Mouse (Mus musculus) midbrain, postnatal 0 days (tissue): ENCODE measurements around the gene Notum. TPM values are rescaled to one million over a fixed set of nuclear protein-coding genes. Genes with fewer than 3 reads are reported as not detected.

Source experiments
- ATAC-seq: fragments of 200-750 bp; cut with Nextera tagmentation; 2 replicates; pipeline ENCODE4 v1.8.0; 2017; ENCODE audit warnings: moderate number of reproducible peaks, mild to moderate bottlenecking, moderate TSS enrichment, moderate library complexity; ENCODE audit not compliant: low FRiP score
- DNase-seq: peaks from one replicate; pipeline ENCODE4 v3.0.0-alpha.2; 2015; ENCODE audit warnings: low spot score
- H3K27ac ChIP-seq: fragments of 300-500 bp; sonication (generic); 2 replicates; pipeline ENCODE4 v1.5.1; 2014; ENCODE audit warnings: low read depth, mild to moderate bottlenecking, low read length, mixed read lengths
- H3K27me3 ChIP-seq: fragments of 300-500 bp; sonication (generic); 2 replicates; pipeline ENCODE4 v1.6.1; 2014; ENCODE audit warnings: low read length, control low read depth, mixed read lengths; ENCODE audit not compliant: insufficient read depth
- H3K36me3 ChIP-seq: fragments of 300-500 bp; sonication (generic); 2 replicates; pipeline ENCODE4 v1.6.1; 2014; ENCODE audit warnings: low read length, control low read depth, mixed read lengths; ENCODE audit not compliant: insufficient read depth
- H3K4me1 ChIP-seq: fragments of 300-500 bp; sonication (generic); 2 replicates; pipeline ENCODE4 v1.6.1; 2014; ENCODE audit warnings: mild to moderate bottlenecking, control low read depth, antibody characterized with exemption, low read length, mixed read lengths; ENCODE audit not compliant: insufficient read depth
- H3K4me2 ChIP-seq: fragments of 300-500 bp; sonication (generic); 2 replicates; pipeline ENCODE4 v1.6.1; 2014; ENCODE audit warnings: low read depth, mild to moderate bottlenecking, low read length, mixed read lengths; ENCODE audit not compliant: poor library complexity, severe bottlenecking
- H3K4me3 ChIP-seq: fragments of 300-500 bp; sonication (generic); 2 replicates; pipeline ENCODE4 v1.5.1; 2014; ENCODE audit warnings: low read depth, mild to moderate bottlenecking, low read length, moderate library complexity
- H3K9ac ChIP-seq: fragments of 300-500 bp; sonication (generic); replicated peaks from 2 replicates; pipeline ENCODE4 v1.6.1; 2014; ENCODE audit warnings: mild to moderate bottlenecking, low read length, moderate library complexity, mixed read lengths; ENCODE audit not compliant: poor library complexity, severe bottlenecking
- H3K9me3 ChIP-seq: fragments of 300-500 bp; sonication (generic); 2 replicates; pipeline ENCODE4 v1.6.1; 2016; ENCODE audit warnings: low read length, control low read depth
- CTCF ChIP-seq: IDR thresholded peaks from 2 replicates; pipeline ENCODE4 v1.5.1; 2016; ENCODE audit warnings: antibody characterized with exemption, mild to moderate bottlenecking
- WGBS: fragments of 180-500 bp; shearing (Covaris S2); extraction: QIAGEN DNeasy Blood & Tissue Kit; methylation state at CpG from one replicate; pipeline ENCODE4 v1.1.7; 2014; 5-methylcytosine and 5-hydroxymethylcytosine counted together
- polyA plus RNA-seq: library from polyadenylated mRNA; unstranded; fragments of >200 nt; fragmentation: Nextera tagmentation; extraction: Ambion mirVana; gene quantifications from 2 replicates; pipeline ENCODE4 v1.2.1, GENCODE M21; 2015
- total RNA-seq: library from RNA; depleted of rRNA; stranded (reverse); fragments of >200 nt; gene quantifications from 2 replicates; pipeline ENCODE4 v1.2.3, GENCODE M21; 2014

The Notum gene
- total and polyA plus RNA-seq, 2 experiments from 2014 or later = 3.1 to 5.5 TPM

GRCm38 (mm10) chr11:120651872-120652271 lies 9.1 kb downstream of the Notum start:
- no peak for DNase-seq
- Histone ChIP-seq H3K4me3 (no peak overlapping the region), H3K36me3 (no peaks in the 10 kb centered on the region), H3K9ac (no peak overlapping the region), H3K4me1 (peaks cover 5% of the 10 kb centered on the region; the same call in 1 of the 2 replicates), H3K9me3 (no peaks in the 10 kb centered on the region), H3K27ac (no peak overlapping the region), H3K27me3 (peaks cover 11% of the 10 kb centered on the region), H3K4me2 (no peak overlapping the region)
- 68% methylated on average over 3 of the region's 3 CpGs for WGBS
- peak; percentile 41 for TF ChIP-seq CTCF
- no peak for ATAC-seq

- 8% methylated on average over 13 of the region's 13 CpGs for WGBS
- H3K9ac ChIP-seq = peak within 1 kb of the TSS; percentile 42; the same call in 1 of the 2 replicates
- H3K36me3 ChIP-seq = no peaks in the 10 kb centered on the region
- peaks cover 5% of the 10 kb centered on the region; the same call in 1 of the 2 replicates for H3K4me1 ChIP-seq
- H3K9me3 ChIP-seq = no peaks in the 10 kb centered on the region
- ATAC-seq = no peak
- H3K27me3 ChIP-seq = no peaks in the 10 kb centered on the region
- H3K4me2 ChIP-seq = peak within 1 kb of the TSS; percentile 50
- no peak for DNase-seq
- TF ChIP-seq CTCF = no peak
- no peak within 1 kb of the TSS for H3K27ac ChIP-seq
- H3K4me3 ChIP-seq = peak within 1 kb of the TSS; percentile 28
These were observed 12.9 kb downstream of the Notum start, which contains the start of gene Myadml2 for GRCm38 (mm10) chr11:120648001-120648476. Myadml2 (minus strand) TSS chr11:120648158.

- Histone ChIP-seq H3K4me1 (peaks cover 5% of the 10 kb centered on the region; the same call in 1 of the 2 replicates), H3K27me3 (no peaks in the 10 kb centered on the region), H3K9me3 (no peaks in the 10 kb centered on the region), H3K9ac (no peak overlapping the region), H3K4me2 (peak overlapping the region; percentile 50), H3K4me3 (peak overlapping the region; percentile 28), H3K27ac (no peak overlapping the region), H3K36me3 (no peaks in the 10 kb centered on the region)
- no peak for DNase-seq
- ATAC-seq = no peak
- WGBS = 87% methylated on average over 35 of the region's 35 CpGs
- TF ChIP-seq CTCF = no peak
These were observed 13.7 kb downstream of the Notum start for GRCm38 (mm10) chr11:120647047-120647830.

DNA sequence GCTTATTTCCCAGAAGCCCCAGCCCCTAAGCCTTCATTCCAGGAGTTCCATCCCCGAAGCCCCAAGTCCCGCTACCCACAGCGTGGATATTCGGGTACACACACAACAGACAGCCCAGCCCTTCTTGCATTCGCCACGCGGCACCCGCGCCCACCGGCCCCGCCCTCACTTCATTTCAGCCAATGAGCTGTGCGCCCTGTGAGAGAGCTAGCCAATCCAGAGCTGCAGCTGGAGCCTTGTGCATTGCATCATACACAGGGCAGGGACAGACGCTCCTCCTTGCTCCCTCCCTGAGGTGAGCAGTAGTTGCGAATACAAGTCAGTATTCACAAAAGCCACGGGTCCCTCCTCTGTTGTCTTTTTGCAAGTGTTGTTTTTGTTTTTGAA lies 17.4 kb downstream of the Notum start, which contains the start of gene Pycr1:
Gene Pycr1 (minus strand): TSS at position 169 of the 387 bp plus-strand sequence.
- H3K27ac ChIP-seq = peak within 1 kb of the TSS; percentile 3
- ATAC-seq = peak; percentile 96

DNA sequence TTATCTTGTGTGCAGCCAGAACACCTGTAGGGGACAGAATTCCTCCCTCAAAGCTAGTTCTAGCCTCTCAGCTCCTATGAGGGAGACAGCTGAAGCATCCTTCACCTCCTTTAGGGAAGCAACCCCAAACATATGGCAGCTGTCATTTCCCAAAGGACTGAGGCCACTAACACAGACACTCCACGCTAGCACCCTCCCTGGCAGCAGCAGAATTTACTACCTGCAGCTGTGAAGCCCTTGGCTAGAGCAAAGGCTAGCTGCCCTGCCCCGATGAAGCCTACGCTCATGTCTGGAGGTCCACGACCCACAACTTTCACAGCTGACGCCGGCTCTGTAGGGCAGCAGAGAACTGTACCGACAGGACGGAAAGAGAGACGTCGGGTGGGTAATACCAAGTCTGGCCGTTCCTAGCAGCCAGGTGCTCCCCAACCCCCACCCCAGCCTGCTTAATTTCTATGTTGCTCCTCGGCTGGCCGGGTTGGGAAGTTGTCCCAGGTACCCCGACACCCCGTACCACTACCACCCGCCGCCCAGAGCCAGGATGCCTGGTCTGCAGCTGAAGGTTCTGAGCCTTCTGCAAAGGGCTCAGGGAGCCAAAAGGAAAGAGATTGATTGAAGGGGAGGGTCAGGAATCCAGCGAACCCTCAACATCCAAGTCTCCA lies 17.9 kb downstream of the Notum start:
- H3K36me3 ChIP-seq = no peaks in the 10 kb centered on the region
- peak overlapping the region; percentile 38 for H3K4me3 ChIP-seq
- DNase-seq = no peak
- H3K27me3 ChIP-seq = no peaks in the 10 kb centered on the region
- peak overlapping the region; percentile 69 for H3K9ac ChIP-seq
- 3% methylated on average over 18 of the region's 18 CpGs for WGBS
- TF ChIP-seq CTCF = no peak
- H3K27ac ChIP-seq = peak overlapping the region; percentile 3; the same call in 1 of the 2 replicates
- peaks cover 3% of the 10 kb centered on the region; the same call in 1 of the 2 replicates for H3K4me1 ChIP-seq
- ATAC-seq = peak; percentile 39; the same call in 1 of the 2 replicates
- H3K4me2 ChIP-seq = peak overlapping the region; percentile 78
- H3K9me3 ChIP-seq = no peaks in the 10 kb centered on the region

More for the DNA sequence above, 17.4 kb downstream of the Notum start, which contains the start of gene Pycr1:
- peak within 1 kb of the TSS; percentile 69 for H3K9ac ChIP-seq
- H3K36me3 ChIP-seq = no peaks in the 10 kb centered on the region
- peak within 1 kb of the TSS; percentile 38 for H3K4me3 ChIP-seq
- no peaks in the 10 kb centered on the region for H3K27me3 ChIP-seq
- TF ChIP-seq CTCF = no peak
- H3K4me1 ChIP-seq = peaks cover 5% of the 10 kb centered on the region; the same call in 1 of the 2 replicates
- no peaks in the 10 kb centered on the region for H3K9me3 ChIP-seq
- under 1% methylated on average over 15 of the region's 15 CpGs for WGBS
- peak within 1 kb of the TSS; percentile 78 for H3K4me2 ChIP-seq
- peak; percentile 93 for DNase-seq
